Mouse (Mus musculus) forelimb bud, embryonic 11.5 days (tissue): ENCODE measurements around the gene Itgb2l.

Experiments used
- DNase-seq: peaks from one replicate; pipeline ENCODE4 v3.0.0-alpha.2; 2012; ENCODE audit warnings: low read depth, low spot score

Gene Itgb2l

DNA sequence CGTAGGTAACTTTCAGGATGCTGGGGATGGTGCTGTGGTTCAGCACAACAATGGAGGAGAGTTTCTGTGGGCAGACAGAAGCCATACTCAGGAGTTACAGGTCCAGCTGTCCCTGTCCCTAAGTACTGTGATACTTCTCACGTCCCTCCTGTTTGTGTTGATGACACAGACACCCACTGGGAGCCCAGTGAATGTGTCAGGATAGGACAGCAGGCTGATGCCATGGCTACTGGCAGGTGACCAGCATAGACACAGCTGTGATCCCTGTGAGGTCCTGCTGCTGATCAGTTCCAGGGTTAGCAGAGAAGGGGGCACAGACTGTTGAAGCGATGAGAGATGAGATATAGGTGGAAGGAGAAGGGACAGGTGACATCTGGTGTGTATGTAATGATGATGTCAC, 14.4 kb downstream of the Itgb2l start:
- no peak for DNase-seq

DNA sequence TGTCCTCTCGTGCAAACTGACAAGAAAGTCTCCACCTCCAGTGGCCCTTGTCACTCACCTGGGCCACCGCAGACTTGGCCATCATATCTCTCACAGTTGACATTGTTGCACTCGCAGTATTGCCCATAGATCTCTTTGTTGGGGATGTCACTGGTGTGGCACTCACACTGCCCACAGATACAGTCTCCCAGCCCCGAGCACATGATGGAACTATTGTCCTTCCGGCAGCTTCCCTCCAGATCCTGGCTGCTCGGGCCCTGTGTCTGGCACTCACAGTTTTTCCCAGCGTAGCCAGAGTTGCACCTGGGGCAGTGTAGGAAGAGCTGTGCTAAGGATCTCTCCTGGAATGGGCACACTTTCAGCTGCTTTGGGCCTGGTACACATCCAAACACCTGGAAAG, 16.7 kb downstream of the Itgb2l start:
- no peak for DNase-seq

DNA sequence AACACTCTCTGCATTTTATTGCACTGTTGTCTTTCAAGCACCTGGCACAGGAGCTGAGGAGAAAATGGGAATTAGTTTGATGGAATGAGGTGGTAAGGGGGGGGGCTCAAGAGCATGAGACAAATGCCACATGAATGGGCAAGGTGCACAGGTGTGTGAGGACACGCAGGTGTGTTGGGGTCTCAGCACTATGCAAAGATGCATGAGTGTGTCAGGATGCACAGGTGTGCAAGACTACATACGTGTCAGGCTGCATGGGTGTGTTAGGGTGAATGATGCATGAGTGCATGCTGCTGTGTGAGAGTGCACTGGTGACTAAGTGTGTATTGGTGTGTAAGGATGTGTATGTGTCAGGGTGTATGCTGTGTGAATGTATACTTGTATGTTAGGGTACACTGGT, 18.4 kb downstream of the Itgb2l start:
- DNase-seq: no peak

DNA sequence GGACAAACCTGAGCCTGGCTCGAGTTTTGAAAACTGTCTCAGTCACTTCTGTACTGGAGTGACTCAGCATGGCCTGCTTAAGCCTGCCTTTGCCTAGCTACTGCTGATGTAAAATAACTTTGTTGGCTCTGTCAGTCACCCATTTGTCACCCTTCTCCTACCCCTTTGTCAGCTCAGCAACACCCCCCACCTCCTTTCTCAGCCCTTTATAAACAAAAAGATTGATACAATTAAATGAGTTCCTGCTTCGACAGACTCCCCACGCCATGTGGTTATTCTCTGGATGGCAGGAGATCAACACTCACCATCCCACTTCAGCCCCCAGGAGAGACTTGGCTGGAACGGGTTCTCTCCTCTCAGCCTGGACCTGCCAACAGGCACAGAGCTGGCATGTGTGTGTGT, 35.4 kb downstream of the Itgb2l start:
- DNase-seq: no peak

DNA sequence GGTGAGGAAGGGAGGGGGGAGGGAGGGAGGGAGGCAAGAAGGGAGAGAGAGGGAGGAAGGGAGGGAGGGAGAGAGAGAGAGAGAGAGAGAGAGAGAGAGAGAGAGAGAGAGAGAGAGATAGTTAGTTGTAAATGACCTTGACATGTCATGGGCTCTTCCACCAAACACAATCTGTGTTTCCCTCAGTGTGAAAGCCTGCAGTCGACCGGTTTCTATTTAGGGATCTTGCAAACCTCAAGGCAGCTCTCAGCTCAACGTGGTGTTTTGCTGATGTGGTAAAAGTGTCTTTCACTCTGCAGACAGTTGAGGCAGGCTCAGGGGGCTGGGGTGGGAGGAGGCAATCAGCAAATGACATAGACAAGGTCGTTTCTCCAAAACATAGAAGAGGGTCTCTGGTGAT, 37.1 kb downstream of the Itgb2l start:
- no peak for DNase-seq

DNA sequence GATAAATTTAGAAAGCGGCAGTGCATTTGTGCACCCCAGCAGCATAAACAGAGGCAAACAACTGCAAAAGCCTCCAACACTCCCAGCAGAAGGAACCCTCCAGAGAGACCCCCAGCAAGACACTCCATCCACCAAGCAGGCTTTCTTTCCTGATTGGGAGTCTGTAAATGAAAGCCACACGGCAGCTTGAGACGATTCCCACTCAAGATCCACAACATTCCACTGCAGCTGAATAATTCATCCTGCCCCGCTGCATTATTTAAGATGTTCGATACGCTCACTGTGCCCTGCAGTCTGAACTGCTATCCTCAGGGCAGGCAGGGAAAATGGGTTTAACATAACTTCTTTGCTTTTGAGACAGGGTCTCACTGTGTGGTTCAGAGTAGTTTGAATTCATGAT, 41.1 kb downstream of the Itgb2l start:
- DNase-seq: no peak

DNA sequence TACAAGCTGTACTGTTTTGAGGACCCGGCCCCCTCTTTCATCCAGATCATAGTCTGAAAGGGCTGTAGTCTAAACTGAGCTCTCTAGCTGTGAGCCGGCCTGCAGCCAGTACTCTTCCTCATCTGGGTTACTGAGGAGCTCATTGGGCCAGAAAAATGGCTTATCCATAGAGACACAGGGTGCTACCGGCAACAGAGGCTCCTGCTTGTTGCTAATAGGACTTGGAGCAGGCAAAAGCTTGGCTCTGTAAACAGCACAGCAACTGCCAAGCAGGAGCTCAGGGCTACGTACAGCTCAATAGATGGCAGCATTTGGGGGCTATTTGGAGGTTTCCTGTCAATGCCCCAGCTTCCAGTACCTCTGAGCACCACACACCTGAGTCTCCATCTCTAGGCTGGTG, 43.4 kb downstream of the Itgb2l start:
- no peak for DNase-seq

DNA sequence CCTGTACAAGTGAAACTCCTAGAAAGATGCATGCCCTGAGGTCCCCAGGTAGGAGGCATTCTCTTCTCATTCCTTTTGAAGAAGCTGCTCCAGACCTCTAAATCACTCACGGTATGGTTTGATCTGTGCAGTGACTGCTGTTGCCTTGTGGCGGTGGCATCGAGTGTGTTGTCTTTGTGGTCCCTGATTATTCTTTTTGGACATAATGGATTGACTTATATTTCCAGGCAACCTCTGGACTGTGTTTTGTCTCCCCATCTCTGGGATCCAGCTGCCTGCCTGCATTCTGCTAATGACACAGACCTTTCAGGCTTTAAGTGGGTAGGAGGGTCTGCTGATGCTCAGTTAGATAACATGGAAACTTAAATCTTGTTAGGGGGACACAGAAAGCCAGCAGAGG, 44.6 kb downstream of the Itgb2l start:
- DNase-seq: no peak

DNA sequence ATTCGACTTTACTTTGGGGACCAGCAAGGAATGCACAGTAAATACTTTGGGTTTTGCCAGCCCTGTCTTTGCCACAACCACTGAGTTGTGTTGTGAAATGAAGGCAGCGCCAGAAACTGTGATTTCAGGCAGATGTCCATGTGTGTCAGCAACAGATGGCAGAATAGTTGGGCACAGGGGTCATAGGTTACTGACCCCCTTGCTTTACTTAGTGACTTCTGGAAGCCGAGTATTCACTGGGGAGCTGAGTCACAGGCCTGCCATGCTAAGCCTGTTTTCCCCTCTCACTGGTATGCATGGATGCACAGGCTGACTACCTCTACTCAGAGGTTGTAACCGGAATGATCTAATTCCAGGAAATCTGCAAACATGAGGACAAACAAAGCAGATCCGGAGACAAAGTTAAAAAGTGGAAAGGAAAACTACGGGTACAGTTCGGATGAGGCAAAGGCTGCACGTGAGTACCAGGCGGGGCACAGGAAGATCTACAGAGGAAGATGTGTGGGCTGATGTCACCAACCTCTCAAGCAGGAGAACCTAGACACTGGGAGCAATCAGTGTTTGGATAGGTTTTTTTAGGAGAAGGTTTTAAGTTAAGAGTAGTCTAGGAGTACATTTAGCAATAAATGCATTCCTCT, 47.3 kb downstream of the Itgb2l start:
- DNase-seq: no peak

DNA sequence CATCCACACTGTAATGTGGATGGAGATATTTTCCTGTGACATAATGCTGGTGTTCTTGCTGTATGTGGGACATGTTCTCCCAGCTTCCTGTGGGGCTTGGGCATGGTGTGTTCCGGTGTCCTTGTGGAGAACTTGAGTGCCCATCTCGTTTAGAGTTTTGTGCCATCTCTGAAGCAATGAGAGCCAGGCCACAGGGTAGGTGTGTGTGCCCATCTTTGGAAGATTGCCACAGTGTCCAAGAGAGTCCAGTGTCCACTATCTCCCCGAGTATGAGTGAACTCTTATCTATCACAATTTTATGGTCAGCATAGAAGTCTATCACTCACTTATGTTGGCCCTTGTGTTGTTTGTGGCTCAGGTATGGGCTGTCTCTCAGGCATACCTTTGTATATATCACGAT, 47.9 kb downstream of the Itgb2l start:
- no peak for DNase-seq

DNA sequence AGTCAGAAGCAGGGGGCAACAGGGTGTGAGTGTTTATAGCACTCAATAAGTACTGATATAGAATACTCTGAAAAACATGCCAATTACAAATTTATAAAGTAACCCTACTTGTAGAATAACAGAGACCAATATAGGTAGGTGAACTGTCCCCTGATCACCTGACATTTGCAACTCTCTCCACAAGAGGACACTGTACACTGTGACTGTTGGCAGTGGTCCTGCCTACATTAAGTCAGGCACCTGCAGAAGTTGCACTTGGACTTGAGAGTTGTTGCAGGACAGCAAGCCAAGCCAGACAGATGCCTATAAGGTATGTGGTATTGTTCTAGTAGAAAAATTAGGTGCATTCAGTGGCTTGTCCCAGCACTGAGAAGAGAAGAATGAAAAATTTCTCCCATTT, 52.3 kb downstream of the Itgb2l start:
- DNase-seq: no peak

DNA sequence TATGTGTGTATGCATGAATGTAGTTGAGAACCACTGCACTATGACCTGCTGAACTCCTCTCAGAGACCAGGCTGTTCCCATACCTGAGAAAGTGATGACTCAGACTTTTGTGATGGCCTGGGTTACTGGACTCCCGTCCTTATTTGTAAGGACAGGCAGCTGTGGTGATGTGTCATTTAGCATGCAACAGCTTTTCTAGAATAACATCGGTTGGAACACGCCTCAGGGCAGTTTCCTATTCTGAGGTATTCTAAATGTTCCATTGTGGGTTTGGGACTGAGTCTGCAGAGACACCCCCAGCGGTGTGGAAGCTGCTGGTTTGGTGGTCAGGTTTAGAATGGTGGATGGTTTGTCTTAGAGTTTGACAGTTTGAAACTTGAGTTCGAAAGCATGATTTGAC, 54.9 kb downstream of the Itgb2l start:
- no peak for DNase-seq

DNA sequence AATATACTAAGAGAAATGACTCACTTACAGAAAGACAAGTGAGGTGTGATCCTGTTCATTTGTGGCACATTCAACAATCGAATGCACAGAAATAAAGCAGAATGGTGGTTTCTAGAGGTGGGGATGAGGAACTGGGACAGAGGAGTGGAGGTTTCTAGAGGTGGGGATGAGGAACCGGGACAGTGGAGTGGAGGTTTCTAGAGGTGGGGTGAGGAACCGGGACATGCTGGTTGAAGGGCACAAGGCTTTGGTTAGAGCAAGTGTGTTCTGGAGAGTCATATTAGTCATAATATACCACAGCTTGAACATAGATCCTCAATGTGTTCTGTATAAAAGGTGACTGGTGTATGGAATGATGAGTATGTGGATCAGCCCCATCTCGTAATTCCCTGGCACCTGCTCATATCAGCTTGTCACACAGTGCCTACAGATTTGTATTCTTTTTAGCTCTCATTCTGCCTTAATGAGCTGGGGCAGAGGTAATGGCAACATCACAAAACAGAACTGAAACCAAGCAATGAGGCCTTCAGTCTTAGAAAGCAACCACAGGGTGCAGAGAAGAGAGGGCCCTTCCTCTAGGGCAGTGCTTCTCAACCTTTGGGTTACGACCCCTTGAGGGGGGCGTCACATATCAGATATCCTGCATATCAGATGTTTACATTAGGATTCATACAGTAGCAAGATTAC, 55.6 kb downstream of the Itgb2l start:
- DNase-seq: no peak

DNA sequence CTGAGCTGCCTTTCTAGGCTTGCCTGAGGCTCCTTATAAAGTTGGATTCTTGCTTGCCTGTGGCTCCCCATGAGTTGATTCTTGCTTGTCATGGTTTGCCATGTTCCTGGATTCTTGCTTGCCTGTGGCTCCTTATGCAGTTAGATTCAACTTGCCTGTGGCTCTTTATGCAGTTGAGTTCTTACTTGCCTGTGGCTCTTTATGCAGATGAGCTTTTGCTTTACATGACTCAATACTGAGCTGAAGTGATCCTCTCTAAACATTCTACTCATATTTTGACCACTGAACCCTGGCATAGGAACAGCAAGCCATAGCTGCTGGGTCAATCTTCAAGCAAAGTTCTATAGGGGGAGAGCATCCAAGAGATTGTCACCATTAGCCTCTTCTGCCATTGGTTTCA, 58.7 kb downstream of the Itgb2l start:
- DNase-seq: no peak

DNA sequence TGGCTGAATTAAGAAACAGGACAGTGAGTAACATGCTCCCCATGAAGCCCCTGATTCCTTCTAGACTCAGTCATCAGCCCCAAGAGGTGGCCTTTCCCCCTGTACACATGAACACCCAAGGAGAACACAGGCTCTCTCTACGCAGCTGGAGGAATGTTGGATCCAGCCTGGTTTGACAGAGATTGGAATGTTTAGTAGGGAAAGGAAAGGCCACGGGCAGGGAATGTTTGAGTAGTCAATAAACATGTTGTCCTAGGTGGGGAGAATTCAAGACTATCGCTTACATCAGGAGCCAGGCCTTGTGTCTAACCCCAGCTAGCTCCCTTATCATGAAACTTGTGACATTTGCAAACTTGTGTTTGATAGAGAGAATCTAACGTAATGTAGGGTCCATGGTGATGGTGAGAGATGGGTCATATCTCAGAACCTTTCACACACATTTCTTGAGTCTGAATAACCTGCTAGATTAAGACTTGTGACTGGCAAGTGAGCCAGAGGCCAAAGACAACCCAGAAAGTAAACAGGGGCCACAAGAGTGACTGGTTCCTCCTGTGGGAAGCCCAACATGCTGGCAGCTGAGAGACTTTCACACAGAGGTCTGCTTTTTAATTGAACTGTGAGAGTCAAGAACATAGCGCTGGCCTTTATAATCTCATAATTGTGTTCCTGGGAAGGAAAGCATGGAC, 60.8 kb downstream of the Itgb2l start:
- no peak for DNase-seq

DNA sequence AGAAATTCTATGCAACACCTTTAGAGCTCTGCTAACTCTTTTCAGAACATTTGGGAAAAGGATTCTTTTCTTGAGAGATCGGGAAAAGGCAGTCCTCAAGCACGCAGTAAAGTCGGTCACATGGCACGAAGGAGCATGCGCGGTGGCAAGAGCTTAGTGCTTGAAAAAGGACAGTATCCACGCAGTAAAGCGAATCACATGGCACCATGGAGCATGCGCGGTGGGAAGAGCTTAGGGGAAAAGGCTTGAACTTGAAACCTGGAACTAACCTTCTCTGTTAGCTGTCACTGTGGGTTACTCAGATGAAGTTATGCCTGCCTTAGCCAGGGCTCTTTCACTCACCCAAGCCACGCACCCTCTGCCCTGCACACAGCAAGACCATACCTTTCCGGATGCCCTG, 62.0 kb downstream of the Itgb2l start:
- no peak for DNase-seq

DNA sequence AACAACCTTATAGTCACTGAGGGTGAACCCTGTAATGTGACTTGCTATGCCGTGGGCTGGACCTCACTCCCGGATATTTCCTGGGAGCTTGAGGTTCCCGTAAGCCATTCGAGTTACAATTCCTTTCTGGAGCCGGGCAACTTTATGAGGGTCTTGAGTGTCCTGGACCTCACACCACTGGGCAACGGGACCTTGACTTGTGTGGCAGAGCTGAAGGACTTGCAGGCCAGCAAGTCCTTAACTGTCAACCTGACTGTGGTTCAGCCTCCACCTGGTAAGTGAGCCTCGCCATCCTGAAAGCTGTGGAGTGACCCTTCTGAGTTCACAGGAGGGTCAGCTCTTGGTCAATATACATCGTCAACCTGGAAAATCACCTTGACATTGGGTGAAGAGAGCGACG, 65.3 kb downstream of the Itgb2l start:
- DNase-seq: no peak

DNA sequence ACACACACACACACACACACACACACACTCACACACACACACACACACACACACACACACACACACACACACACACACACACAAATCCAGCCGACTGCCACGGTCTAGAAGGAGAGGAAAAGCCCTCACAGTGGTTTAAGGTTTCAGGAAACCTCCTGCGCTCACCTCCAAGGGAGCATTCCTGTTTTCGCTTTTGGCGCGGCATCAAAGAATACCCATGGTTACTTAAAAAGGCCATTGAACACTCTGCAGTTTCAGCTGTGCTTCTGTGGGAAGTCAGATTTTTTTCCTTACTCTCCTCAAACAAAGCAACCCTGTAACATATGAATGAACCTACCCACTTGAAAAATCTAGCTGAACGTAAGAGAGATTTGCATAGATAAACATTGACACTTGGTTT, 67.1 kb downstream of the Itgb2l start:
- DNase-seq: peak; percentile 81

DNA sequence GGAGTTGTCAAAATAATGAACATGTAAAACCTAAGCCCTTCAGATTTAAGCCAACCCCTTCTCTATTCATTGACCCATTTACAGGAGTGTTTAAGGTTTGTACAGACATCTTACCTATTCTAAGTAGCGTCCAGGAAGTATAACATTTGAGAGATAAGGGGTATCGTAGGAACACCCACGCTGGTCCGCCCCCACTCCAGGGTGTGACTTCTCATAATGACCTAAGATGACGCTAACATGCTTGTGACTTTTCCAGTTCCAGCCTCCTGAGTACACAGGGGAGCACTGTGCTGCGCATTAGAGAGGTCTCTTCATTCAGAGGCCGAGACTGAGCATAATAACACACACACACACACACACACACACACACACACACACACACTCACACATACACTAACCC, 67.9 kb downstream of the Itgb2l start:
- no peak for DNase-seq

DNA sequence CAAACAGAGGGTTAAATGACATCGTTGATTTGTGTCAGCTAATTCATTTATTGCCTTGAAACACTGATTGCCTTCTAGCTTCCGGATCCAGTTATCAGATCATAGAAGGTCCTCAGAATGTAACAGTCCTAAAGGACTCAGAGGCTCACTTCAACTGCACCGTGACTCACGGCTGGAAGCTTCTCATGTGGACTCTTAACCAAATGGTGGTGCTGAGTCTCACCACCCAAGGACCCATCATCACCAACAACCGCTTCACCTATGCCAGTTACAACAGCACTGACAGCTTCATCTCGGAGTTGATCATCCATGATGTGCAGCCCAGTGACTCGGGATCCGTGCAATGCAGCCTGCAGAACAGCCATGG, 70.7 kb downstream of the Itgb2l start:
- DNase-seq: no peak
